Mouse (Mus musculus) bone marrow macrophage, adult 2 months (primary cell): ENCODE measurements around the gene Crtac1.

ENCODE experiments used
- CTCF ChIP-seq: IDR thresholded peaks from 2 replicates; pipeline ENCODE4 v1.5.1; 2012; ENCODE audit warnings: low read depth, mild to moderate bottlenecking, low read length, moderate library complexity
- POLR2A ChIP-seq: IDR thresholded peaks from 2 replicates; pipeline ENCODE4 v1.6.1; 2012; ENCODE audit warnings: mild to moderate bottlenecking, low read depth, low read length, borderline replicate concordance

- TF ChIP-seq CTCF, result no peak
- TF ChIP-seq POLR2A, result no peak
These were observed 46.5 kb downstream of the Crtac1 start for GRCm38 (mm10) chr19:42384981-42385598.
